Mouse (Mus musculus): ENCODE results near the gene Cotl1. TPM values are rescaled to one million over a fixed set of nuclear protein-coding genes. Genes with fewer than 3 reads are reported as not detected.

Gene Cotl1
- total RNA-seq, 2 experiments from 2014 or later = 65.0 to 67.4 TPM

DNA sequence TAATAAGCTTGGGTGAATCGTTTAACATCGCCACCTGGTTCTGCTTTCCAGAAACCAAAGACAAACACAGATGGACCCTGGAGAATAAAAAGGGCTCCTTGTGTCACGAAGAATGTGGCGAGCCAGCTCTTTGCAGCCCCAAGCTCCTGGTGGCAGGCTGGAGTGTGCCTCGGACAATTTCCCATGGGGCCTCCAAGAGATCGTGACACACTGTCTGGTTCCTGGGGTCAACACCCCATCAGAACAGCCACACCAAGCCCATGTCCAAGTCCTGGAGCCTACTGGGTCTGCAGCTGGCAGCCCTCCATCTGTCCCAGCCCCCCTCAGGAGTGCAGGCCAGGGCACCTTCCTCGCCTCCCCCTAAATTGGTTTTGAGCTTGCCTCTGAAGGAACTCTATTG lies 62.6 kb downstream of the Cotl1 start:
- intact Hi-C loops (cut with DNase I) = loop anchor here (10.0 kb wide), 1 partner anchor 333 kb away; the partner anchor contains the start of gene Necab2

GRCm38 (mm10) chr8:119776668-119777245 lies 63.6 kb downstream of the Cotl1 start:
- intact Hi-C loops (cut with DNase I) = loop anchor here (10.0 kb wide), 1 partner anchor 332 kb away; the partner anchor contains the start of gene Necab2
- no peak for DNase-seq (ENCODE audit: low spot score in 2 of 2)

More for the DNA sequence above, 62.6 kb downstream of the Cotl1 start:
- no peak for DNase-seq (ENCODE audit: low spot score in 2 of 2)

- intact Hi-C loops (cut with DNase I) = no loop called here
- no peak for DNase-seq (ENCODE audit: low spot score in 2 of 2)
Observed at GRCm38 (mm10) chr8:119765761-119766444, 74.4 kb downstream of the Cotl1 start.

DNA sequence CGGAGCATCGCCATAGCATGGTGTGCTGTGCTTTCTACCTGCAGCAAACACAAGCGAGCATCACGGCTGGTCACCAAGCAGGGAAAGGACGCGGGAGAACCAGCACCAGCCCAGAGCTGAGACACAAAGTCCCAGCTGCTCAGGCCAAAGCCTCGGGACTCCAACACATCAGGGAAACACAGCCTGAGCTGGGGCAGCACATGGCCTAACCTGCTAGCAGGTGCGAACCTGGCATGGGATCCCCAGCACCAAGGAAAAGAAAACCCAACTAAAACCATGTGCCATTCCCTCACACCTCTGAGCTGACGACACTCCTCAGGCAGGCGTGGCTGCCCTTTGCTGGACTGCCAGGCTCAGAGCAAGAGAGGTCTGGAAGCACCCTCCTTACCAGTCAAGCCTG lies 75.0 kb downstream of the Cotl1 start:
- no peak for DNase-seq (ENCODE audit: low spot score in 2 of 2)
- intact Hi-C loops (cut with DNase I) = no loop called here

DNA sequence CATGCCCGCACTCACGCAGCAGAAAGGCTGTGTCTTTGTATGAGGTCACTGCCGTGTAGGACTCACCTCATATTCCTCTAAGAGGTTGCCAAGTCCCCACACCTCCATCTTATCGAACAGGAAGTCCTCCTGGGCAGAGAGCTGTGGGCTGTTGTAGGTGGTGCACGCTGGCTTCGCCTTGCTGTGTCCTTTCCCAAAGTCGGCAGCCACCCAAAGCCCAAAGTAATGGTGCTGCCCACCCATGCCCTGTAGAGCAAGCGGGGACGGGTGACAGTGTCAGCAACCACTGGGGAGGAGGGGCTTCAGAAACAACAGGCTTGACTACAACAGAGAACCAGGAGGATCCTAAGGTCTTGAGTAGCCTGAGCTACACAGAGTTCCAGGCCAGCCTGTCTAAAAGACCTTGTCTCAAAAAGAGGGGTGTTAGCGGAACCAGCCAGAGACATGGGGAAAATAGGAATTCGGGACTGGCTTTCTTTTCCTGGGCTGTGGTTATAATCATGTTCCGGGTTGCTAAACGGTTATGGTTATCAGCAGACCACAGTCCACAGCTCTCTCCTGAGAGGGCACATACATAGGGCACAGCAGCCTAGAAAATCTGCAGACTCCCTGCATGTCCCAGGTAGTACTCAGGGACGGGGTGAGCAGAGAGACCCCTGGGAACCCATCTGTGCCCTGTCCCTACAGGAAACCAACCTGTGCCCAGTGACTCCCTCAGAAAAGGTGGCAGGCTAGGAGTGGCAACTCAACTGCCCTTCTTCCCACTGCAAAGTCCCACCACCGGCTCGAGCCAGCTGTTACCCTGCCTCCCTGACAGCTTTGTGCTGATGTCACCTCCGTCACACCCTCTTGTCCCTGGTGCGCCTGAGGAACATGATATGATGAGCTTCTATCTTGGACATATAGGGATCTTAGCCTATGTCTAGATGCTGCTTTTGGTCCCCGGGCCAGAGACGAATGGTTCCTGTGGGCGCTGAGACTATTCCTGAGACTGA lies 77.8 kb downstream of the Cotl1 start:
- intact Hi-C loops (cut with DNase I) = no loop called here
- DNase-seq (ENCODE audit: low spot score in 2 of 2) = no peak

- no peak for DNase-seq (ENCODE audit: low spot score in 2 of 2)
- intact Hi-C loops (cut with DNase I) = no loop called here
Observed at GRCm38 (mm10) chr8:119761692-119762091, 78.7 kb downstream of the Cotl1 start.

Other genes starting within 250 kb of the Cotl1 start
- gene Taf1c, start 235.3 kb downstream of the Cotl1 start, total RNA-seq (2021) = 10 to 100 TPM; 10.5 to 12.1 TPM
- under 1 TPM in 1 of 2 experiments, not detected in 1; 0.29 TPM for gene Adad2, start 227.8 kb downstream of the Cotl1 start, total RNA-seq (2021)
- 1 to 10 TPM; 2.2 to 2.4 TPM for gene Kcng4, start 204.9 kb downstream of the Cotl1 start, total RNA-seq (2021)
- gene Wfdc1, start 174.2 kb downstream of the Cotl1 start, total RNA-seq (2021) = 1 to 10 TPM; 8.8 to 9.3 TPM
- gene Atp2c2, start 140.5 kb downstream of the Cotl1 start, total RNA-seq (2021) = 1 to 10 TPM; 1.8 to 1.9 TPM
- gene Tldc1, start 62.1 kb downstream of the Cotl1 start, total RNA-seq (2021) = 10 to 100 TPM; 17.3 to 19.0 TPM
- 1 to 10 TPM; 6.0 to 7.3 TPM for gene Klhl36, start 21.7 kb upstream of the Cotl1 start, total RNA-seq (2021)
- gene Usp10, start 69.8 kb upstream of the Cotl1 start, total RNA-seq (2021) = 10 to 100 TPM; 82.2 to 95.2 TPM
- 1 to 10 TPM; 2.8 to 7.3 TPM for gene Gm20388, start 70.3 kb upstream of the Cotl1 start, total RNA-seq (2021)
- gene Crispld2, start 151.9 kb upstream of the Cotl1 start, total RNA-seq (2021) = 1 to 10 TPM; 1.8 to 2.3 TPM